Mouse (Mus musculus): ENCODE measurements around the gene Polr3h. TPM values are rescaled to one million over a fixed set of nuclear protein-coding genes. Genes with fewer than 3 reads are reported as not detected.
"Not testable (repeated sequence)": the region's sequence is repeated elsewhere in the genome, so short reads cannot be mapped to it uniquely, and the experiment has no call there.

The Polr3h gene
- polyA plus RNA-seq, 1 experiment, result 12.4 TPM

DNA sequence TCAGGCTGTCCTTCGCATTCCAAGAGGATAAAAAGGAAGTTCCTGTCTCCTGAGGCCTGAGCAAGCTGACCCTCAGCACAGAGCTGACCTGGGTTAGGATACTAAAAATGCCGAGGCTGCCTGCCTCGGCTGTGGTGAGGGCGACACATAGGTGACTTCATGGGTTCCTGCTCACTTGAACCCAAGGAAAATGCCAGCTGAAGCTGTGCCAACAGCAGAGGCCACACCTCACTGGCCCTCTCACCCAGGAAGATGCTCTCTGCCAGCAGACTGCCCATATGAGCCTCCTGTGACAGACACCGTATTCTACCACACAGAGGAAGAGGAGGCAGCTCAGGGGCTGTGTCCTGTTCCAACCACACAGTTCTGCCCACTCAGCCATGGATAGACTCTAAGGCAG, 7.0 kb downstream of the Polr3h start:
- TF ChIP-seq POLR2A (IDR thresholded peaks at IDR 0.05; ENCODE audit: borderline replicate concordance, control insufficient read depth, low read depth, low read length) (no peak), CTCF (IDR thresholded peaks at IDR 0.05; ENCODE audit: control insufficient read depth, insufficient read depth, low read length) (no peak)
- WGBS, result 86% methylated on average over 5 of the region's 5 CpGs
- H3K4me1 ChIP-seq (ENCODE audit: control insufficient read depth, insufficient read depth, low read length), result peaks cover 3% of the 10 kb centered on the region; the same call in 1 of the 2 replicates
- H3K27ac ChIP-seq (ENCODE audit: control insufficient read depth, insufficient read depth, low read depth, low read length, poor library complexity), result no peak overlapping the region
- no peak overlapping the region for H3K4me3 ChIP-seq (replicated peaks; ENCODE audit: control insufficient read depth, low read depth, low read length)

DNA sequence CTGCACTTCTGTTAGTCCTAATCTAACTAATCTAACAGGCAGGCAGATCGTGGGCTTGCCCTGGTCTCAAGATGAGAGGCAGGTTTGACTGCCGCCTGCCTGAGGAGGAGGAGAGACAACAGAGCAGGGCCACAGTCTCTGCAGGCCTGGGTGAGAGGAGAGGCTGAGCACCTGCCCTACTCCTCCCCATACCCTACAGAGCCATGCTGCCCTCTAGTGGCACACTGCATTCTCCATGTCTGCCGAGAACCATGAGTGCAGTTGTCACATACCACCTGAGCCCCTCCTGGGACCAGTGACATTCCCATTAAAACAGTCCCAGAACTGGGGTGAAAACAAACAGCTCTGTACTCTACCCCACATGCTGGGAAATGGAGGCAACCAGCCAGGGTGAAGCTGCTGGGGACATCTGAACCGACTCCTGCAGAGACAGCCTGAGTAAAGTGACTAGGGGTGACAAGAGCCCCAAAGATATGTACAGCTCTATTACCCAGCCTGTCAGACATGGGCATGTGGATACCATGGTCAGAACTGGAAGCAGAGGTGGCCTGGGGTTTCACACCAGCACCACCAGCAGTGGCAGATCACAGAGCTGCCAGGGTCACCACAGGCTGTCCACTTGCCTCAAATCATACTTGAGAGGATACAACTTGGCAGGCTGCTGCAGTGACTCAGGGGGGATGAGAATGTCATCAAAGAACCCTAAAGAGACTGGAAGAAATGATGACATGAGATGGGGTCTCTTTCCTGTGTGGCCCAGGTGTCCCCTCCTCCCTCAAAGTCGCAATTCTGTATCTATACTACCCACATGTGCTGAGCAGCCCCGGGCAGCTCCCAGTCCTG, 8.2 kb downstream of the Polr3h start:
- Histone ChIP-seq H3K4me3 (replicated peaks; ENCODE audit: control insufficient read depth, low read depth, low read length) (no peak overlapping the region), H3K4me1 (ENCODE audit: control insufficient read depth, insufficient read depth, low read length) (no peaks in the 10 kb centered on the region), H3K27ac (ENCODE audit: control insufficient read depth, insufficient read depth, low read depth, low read length, poor library complexity) (no peak overlapping the region)
- TF ChIP-seq CTCF (IDR thresholded peaks at IDR 0.05; ENCODE audit: control insufficient read depth, insufficient read depth, low read length) (peak; percentile 99), POLR2A (IDR thresholded peaks at IDR 0.05; ENCODE audit: borderline replicate concordance, control insufficient read depth, low read depth, low read length) (no peak)
- WGBS, result 67% methylated on average over 6 of the region's 6 CpGs

DNA sequence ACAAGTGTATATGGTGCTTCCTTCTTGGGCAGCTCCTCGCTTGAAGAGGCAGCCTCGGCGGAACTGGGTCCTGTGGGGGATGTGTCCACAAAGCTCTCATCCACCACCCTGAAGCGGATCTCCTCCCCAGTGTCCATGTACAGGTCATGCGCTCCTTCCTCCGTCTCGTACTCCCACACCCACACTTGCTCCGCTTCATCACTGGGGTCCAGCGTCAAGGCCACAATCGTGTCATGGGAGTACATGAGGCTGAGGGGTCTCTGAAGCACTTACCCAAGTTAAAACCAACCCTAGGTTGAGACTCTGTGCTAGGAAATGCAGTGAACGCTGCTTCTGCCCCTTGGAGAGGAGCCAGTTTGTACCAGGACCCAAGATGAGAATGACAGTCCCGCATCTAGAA, 8.8 kb downstream of the Polr3h start:
- no peaks in the 10 kb centered on the region for H3K4me1 ChIP-seq (ENCODE audit: control insufficient read depth, insufficient read depth, low read length)
- H3K27ac ChIP-seq (ENCODE audit: control insufficient read depth, insufficient read depth, low read depth, low read length, poor library complexity), result no peak overlapping the region
- WGBS, result 88% methylated on average over 12 of the region's 12 CpGs
- no peak for TF ChIP-seq CTCF (IDR thresholded peaks at IDR 0.05; ENCODE audit: control insufficient read depth, insufficient read depth, low read length)
- no peak for TF ChIP-seq POLR2A (IDR thresholded peaks at IDR 0.05; ENCODE audit: borderline replicate concordance, control insufficient read depth, low read depth, low read length)
- H3K4me3 ChIP-seq (replicated peaks; ENCODE audit: control insufficient read depth, low read depth, low read length), result no peak overlapping the region

DNA sequence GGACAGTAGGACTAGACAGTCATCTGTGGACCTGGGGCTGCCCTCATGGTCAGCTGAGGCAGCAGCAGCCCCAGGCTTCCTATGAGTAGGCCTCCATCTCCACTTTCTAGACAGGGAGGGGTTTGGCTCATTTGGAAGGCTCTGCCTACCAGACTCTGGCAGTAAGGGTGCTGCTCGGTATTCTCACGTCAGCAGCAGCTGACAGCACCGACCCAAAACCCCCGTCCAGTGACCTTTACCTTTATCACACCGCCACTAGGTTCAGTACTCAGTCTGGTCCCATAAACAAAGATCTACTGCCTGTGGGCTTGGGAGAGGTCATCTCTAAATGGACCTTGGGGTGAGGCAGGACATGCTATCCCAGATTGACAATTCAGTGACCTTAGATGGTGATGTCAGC, 10.4 kb downstream of the Polr3h start:
- 88% methylated on average over 5 of the region's 5 CpGs for WGBS
- Histone ChIP-seq H3K4me1 (ENCODE audit: control insufficient read depth, insufficient read depth, low read length) (no peaks in the 10 kb centered on the region), H3K4me3 (replicated peaks; ENCODE audit: control insufficient read depth, low read depth, low read length) (no peak overlapping the region), H3K27ac (ENCODE audit: control insufficient read depth, insufficient read depth, low read depth, low read length, poor library complexity) (no peak overlapping the region)
- no peak for TF ChIP-seq CTCF (IDR thresholded peaks at IDR 0.05; ENCODE audit: control insufficient read depth, insufficient read depth, low read length)
- no peak for TF ChIP-seq POLR2A (IDR thresholded peaks at IDR 0.05; ENCODE audit: borderline replicate concordance, control insufficient read depth, low read depth, low read length)

DNA sequence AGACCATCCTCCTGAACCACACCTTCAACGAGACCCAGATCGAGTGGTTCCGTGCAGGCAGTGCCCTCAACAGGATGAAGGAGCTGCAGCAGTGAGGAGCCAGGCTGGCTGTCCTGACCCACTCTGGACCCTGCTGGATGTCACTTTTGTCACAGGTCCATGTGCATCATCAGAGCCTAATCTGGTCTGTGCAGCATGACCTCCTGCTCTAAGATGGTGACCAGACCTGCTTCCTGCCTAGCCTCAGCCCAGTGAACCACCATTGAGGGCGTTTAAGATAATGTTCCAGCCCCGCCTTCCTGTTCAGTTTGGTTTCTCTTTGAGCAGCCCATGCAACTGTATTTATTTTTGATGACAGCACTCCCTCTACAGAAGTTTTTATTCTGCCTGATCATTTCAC, 11.4 kb downstream of the Polr3h start:
- no peak overlapping the region for H3K4me3 ChIP-seq (replicated peaks; ENCODE audit: control insufficient read depth, low read depth, low read length)
- TF ChIP-seq POLR2A (IDR thresholded peaks at IDR 0.05; ENCODE audit: borderline replicate concordance, control insufficient read depth, low read depth, low read length) (no peak), CTCF (IDR thresholded peaks at IDR 0.05; ENCODE audit: control insufficient read depth, insufficient read depth, low read length) (no peak)
- no peak overlapping the region for H3K27ac ChIP-seq (ENCODE audit: control insufficient read depth, insufficient read depth, low read depth, low read length, poor library complexity)
- no peaks in the 10 kb centered on the region for H3K4me1 ChIP-seq (ENCODE audit: control insufficient read depth, insufficient read depth, low read length)
- WGBS, result 64% methylated on average over 5 of the region's 5 CpGs

DNA sequence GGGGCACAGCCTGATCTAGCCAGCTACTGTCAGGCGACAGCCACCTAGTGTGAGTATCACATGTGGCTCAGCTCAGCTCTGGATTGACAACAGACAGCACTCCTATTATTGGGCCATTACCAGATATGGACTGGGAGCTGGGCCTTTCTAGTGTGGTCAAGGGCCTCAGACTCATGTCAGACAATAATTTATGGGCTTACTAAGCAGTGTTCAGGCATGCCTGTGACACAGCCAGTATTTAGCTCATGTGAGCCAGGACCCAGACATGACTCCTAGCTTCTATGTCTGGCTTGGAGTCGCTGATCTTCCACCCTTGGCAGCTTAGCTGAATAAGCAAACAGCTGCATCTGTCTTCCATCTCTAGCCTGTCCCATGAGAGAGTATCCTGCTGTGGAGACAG, 13.5 kb downstream of the Polr3h start:
- no peak overlapping the region for H3K4me3 ChIP-seq (replicated peaks; ENCODE audit: control insufficient read depth, low read depth, low read length)
- WGBS, result 87% methylated on average over 2 of the region's 2 CpGs
- TF ChIP-seq POLR2A (IDR thresholded peaks at IDR 0.05; ENCODE audit: borderline replicate concordance, control insufficient read depth, low read depth, low read length), result no peak
- no peak for TF ChIP-seq CTCF (IDR thresholded peaks at IDR 0.05; ENCODE audit: control insufficient read depth, insufficient read depth, low read length)
- H3K4me1 ChIP-seq (ENCODE audit: control insufficient read depth, insufficient read depth, low read length), result no peaks in the 10 kb centered on the region
- no peak overlapping the region for H3K27ac ChIP-seq (ENCODE audit: control insufficient read depth, insufficient read depth, low read depth, low read length, poor library complexity)

DNA sequence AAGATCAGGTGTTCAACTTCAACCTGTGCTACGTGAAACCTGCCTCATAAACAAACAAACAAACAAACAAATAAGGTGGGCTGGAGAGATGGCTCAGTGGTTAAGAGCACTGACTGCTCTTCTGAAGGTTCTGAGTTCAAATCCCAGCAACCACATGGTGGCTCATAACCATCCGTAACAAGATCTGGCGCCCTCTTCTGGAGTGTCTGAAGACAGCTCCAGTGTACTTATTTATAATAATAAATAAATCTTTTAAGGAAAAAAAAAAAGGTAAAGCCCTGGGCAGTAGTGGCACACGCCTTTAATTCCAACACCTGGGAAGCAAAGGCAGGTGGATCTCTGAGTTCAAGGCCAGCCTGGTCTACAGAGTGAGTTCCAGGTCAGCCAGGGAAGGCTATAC, 17.3 kb downstream of the Polr3h start:
- not testable (repeated sequence) for H3K4me3 ChIP-seq (replicated peaks; ENCODE audit: control insufficient read depth, low read depth, low read length); H3K4me1 ChIP-seq (ENCODE audit: control insufficient read depth, insufficient read depth, low read length); H3K27ac ChIP-seq (ENCODE audit: control insufficient read depth, insufficient read depth, low read depth, low read length, poor library complexity)
- WGBS, result 76% methylated on average over 4 of the region's 4 CpGs

DNA sequence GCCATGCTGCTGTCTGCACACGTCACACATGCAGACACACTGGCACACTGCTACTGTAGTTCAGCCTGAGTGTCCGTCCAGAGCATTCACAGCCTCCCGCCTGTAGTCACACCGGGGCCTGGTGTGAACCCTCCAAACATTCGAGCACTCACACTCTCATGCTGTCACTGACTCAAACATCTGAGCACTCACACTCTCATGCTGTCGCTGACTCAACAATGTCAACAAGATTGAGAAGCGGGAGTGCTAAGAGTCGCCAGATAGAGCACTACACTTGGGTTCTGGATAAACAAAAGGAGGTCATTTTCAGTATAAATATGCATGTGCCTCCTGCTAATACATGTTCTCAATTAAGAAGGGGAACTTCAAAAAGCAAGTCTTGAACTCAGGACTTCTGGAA, 18.1 kb downstream of the Polr3h start:
- WGBS, result 88% methylated on average over 8 of the region's 8 CpGs
- Histone ChIP-seq H3K4me1 (ENCODE audit: control insufficient read depth, insufficient read depth, low read length) (no peaks in the 10 kb centered on the region), H3K27ac (ENCODE audit: control insufficient read depth, insufficient read depth, low read depth, low read length, poor library complexity) (no peak overlapping the region), H3K4me3 (replicated peaks; ENCODE audit: control insufficient read depth, low read depth, low read length) (no peak overlapping the region)
- no peak for TF ChIP-seq CTCF (IDR thresholded peaks at IDR 0.05; ENCODE audit: control insufficient read depth, insufficient read depth, low read length)
- TF ChIP-seq POLR2A (IDR thresholded peaks at IDR 0.05; ENCODE audit: borderline replicate concordance, control insufficient read depth, low read depth, low read length), result no peak

DNA sequence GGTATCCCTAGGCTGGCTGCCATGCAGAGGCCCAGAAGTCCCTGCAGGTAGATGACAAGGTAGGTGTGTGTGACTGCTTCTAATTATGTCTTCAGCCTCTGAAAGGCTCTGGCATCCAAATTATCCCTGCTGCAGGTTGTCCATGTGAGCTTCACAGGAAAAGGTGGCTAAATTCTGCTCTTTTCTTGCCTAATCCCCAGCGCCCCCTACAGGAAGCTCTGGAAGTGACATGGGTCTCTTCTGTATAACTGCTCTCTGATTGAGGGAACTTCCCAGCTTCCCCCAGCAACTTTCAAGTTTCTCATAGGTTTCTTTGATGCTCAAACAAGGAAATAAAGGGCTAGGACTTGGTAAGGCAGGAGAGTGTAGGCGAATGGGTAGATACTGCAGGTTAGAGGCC, 21.1 kb downstream of the Polr3h start:
- WGBS, result 34% methylated on average over 2 of the region's 2 CpGs
- Histone ChIP-seq H3K27ac (ENCODE audit: control insufficient read depth, insufficient read depth, low read depth, low read length, poor library complexity) (no peak overlapping the region), H3K4me3 (replicated peaks; ENCODE audit: control insufficient read depth, low read depth, low read length) (no peak overlapping the region), H3K4me1 (ENCODE audit: control insufficient read depth, insufficient read depth, low read length) (no peaks in the 10 kb centered on the region)
- TF ChIP-seq CTCF (IDR thresholded peaks at IDR 0.05; ENCODE audit: control insufficient read depth, insufficient read depth, low read length) (peak; percentile 42), POLR2A (IDR thresholded peaks at IDR 0.05; ENCODE audit: borderline replicate concordance, control insufficient read depth, low read depth, low read length) (no peak)
